8 mouse cellular contexts compared by ENCODE assay signal in the genomic region with DNA sequence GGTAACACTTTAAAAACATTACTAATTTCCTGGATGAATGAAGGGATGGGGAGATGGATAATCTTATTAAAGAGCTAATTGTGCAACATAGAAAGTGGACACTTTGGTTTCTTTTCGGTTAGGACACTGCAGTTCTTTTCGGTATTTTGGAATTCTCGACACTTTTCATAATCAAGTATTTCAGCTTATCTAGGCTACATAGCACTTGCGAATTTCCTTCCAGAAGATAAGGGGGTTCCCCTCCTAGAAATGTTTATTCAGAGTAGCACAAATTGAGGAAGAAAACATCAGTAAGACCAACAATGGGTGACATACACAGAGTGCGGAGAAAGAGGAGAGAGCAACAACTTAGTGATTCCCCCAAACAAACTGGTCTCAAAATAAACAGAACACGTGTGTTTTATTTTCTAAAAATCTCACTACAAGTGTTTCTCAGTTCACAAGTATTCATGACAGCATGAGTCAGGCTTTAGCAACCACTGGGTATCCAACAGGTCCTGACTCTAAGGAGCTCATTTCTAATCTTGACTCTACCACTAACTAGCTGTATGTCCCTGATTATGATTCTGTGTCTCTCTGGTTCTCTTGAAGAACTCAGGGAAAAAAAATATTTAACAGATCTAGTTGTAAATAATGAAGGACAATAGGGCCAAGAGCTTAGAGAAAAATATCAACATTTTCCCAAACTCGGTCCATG. TPM values are rescaled to one million over a fixed set of nuclear protein-coding genes. Genes with fewer than 3 reads are reported as not detected.
DNase-seq lines count a peak whose midpoint lies in the region; ATAC-seq lines count a peak whose summit lies in the region.

No protein-coding gene starts in this region.

- H3K4me1 ChIP-seq in kidney, embryonic 16.5 days (ENCODE audit: insufficient read depth, low read length), result peaks cover 14% of the 10 kb centered on the region
- peaks cover 24% of the 10 kb centered on the region for H3K4me1 ChIP-seq in embryonic facial prominence, embryonic 10.5 days
- H3K4me1 ChIP-seq in intestine, embryonic 16.5 days (ENCODE audit: control insufficient read depth, insufficient read depth, low read length), result peaks cover 18% of the 10 kb centered on the region
- H3K4me1 ChIP-seq in neural tube, embryonic 12.5 days, result peaks cover 19% of the 10 kb centered on the region

- no peaks in the 10 kb centered on the region for H3K9me3 ChIP-seq in kidney, embryonic 16.5 days (ENCODE audit: low read length)
- no peaks in the 10 kb centered on the region for H3K9me3 ChIP-seq in embryonic facial prominence, embryonic 10.5 days
- no peaks in the 10 kb centered on the region for H3K9me3 ChIP-seq in intestine, embryonic 16.5 days (ENCODE audit: control insufficient read depth, low read length)
- no peaks in the 10 kb centered on the region for H3K9me3 ChIP-seq in neural tube, embryonic 12.5 days

- H3K27ac ChIP-seq in kidney, embryonic 16.5 days (ENCODE audit: low read length), result no peak overlapping the region
- H3K27ac ChIP-seq in embryonic facial prominence, embryonic 10.5 days (replicated peaks), result no peak overlapping the region
- H3K27ac ChIP-seq in intestine, embryonic 16.5 days (ENCODE audit: low read length), result no peak overlapping the region
- H3K27ac ChIP-seq in neural tube, embryonic 12.5 days, result no peak overlapping the region

- 87% methylated on average over 7 of the region's 7 CpGs for WGBS in kidney, embryonic 16.5 days
- WGBS in embryonic facial prominence, embryonic 10.5 days, result 88% methylated on average over 7 of the region's 7 CpGs
- 56% methylated on average over 7 of the region's 7 CpGs for WGBS in intestine, embryonic 16.5 days
- WGBS in neural tube, embryonic 12.5 days, result 87% methylated on average over 7 of the region's 7 CpGs

- H3K27me3 ChIP-seq in kidney, embryonic 16.5 days (ENCODE audit: insufficient read depth, low read length), result no peaks in the 10 kb centered on the region
- H3K27me3 ChIP-seq in embryonic facial prominence, embryonic 10.5 days (replicated peaks; ENCODE audit: low read depth, poor library complexity, severe bottlenecking), result no peaks in the 10 kb centered on the region
- H3K27me3 ChIP-seq in intestine, embryonic 16.5 days (replicated peaks; ENCODE audit: control insufficient read depth, insufficient read depth, low read length), result no peaks in the 10 kb centered on the region
- H3K27me3 ChIP-seq in neural tube, embryonic 12.5 days (replicated peaks), result no peaks in the 10 kb centered on the region

- H3K9ac ChIP-seq in kidney, embryonic 16.5 days (replicated peaks; ENCODE audit: low read length), result no peak overlapping the region
- H3K9ac ChIP-seq in intestine, embryonic 16.5 days (ENCODE audit: low read depth, low read length), result no peak overlapping the region
- H3K9ac ChIP-seq in neural tube, embryonic 12.5 days, result no peak overlapping the region

- H3K4me2 ChIP-seq in kidney, embryonic 16.5 days (replicated peaks; ENCODE audit: low read depth, low read length), result peak overlapping the region; percentile 85
- H3K4me2 ChIP-seq in intestine, embryonic 16.5 days (ENCODE audit: low read depth, low read length), result peak overlapping the region; percentile 64
- H3K4me2 ChIP-seq in neural tube, embryonic 12.5 days (replicated peaks), result peak overlapping the region; percentile 69

- no peak for DNase-seq in kidney, postnatal 4 days
- DNase-seq in embryonic facial prominence, embryonic 10.5 days (ENCODE audit: low spot score), result no peak
- no peak for DNase-seq in testis, postnatal 14 days (ENCODE audit: low spot score)
- no peak for DNase-seq in thymus, postnatal 14 days
- no peak for DNase-seq in MN1 (ENCODE audit: low spot score)

- peak overlapping the region; percentile 66 for H3K4me3 ChIP-seq in kidney, embryonic 16.5 days (ENCODE audit: low read length)
- peak overlapping the region; percentile 80 for H3K4me3 ChIP-seq in embryonic facial prominence, embryonic 10.5 days
- H3K4me3 ChIP-seq in intestine, embryonic 16.5 days (ENCODE audit: low read length), result peak overlapping the region; percentile 95
- peak overlapping the region; percentile 71; the same call in 1 of the 2 replicates for H3K4me3 ChIP-seq in neural tube, embryonic 12.5 days

- H3K36me3 ChIP-seq in kidney, embryonic 16.5 days (ENCODE audit: insufficient read depth, low read length), result no peaks in the 10 kb centered on the region
- peaks cover 2% of the 10 kb centered on the region; the same call in 1 of the 2 replicates for H3K36me3 ChIP-seq in embryonic facial prominence, embryonic 10.5 days (replicated peaks)
- no peaks in the 10 kb centered on the region for H3K36me3 ChIP-seq in intestine, embryonic 16.5 days (ENCODE audit: control insufficient read depth, insufficient read depth, low read length)
- H3K36me3 ChIP-seq in neural tube, embryonic 12.5 days, result no peaks in the 10 kb centered on the region

- ATAC-seq in kidney, embryonic 16.5 days (ENCODE audit: low FRiP score, low TSS enrichment), result no peak
- ATAC-seq in intestine, embryonic 16.5 days, result no peak
- ATAC-seq in neural tube, embryonic 12.5 days (ENCODE audit: low FRiP score, low read depth), result no peak

RNA-seq across cellular contexts. Expression of a gene that starts 1.5 kb away (rescaled TPM):
- polyA plus RNA-seq in kidney, embryonic 16.5 days (2015; fragmentation: Nextera tagmentation; extraction: Ambion mirVana), result 101 and 105 TPM in 2 replicates
- 84.9 and 85.6 TPM in 2 replicates for polyA plus RNA-seq in embryonic facial prominence, embryonic 10.5 days (2016; fragmentation: Nextera tagmentation; extraction: Ambion mirVana)
- polyA plus RNA-seq in intestine, embryonic 16.5 days (2015; fragmentation: Nextera tagmentation; extraction: Ambion mirVana), result 169 and 195 TPM in 2 replicates
- 80.8 and 97.1 TPM in 2 replicates for polyA plus RNA-seq in neural tube, embryonic 12.5 days (2016; fragmentation: Nextera tagmentation; extraction: Ambion mirVana)
